23 mouse cellular contexts compared by ENCODE assay signal in genomic region chr4:41253756-41254155, GRCm38 (mm10).
"Had no signal": no experiment of that assay in that cellular context is flagged by ENCODE, and none has a peak within 500 bp of the region (broad histone marks: within the 10 kb centered on the region; RNA-seq: fewer than 3 reads in every experiment).

No protein-coding gene starts in this region.

- H3K27me3 ChIP-seq: limb, embryonic 13.5 days; liver, embryonic 12.5 days; liver, embryonic 15.5 days; lung, embryonic 15.5 days; megakaryocyte, embryonic 14.5 days; midbrain, embryonic 13.5 days; neural tube, embryonic 13.5 days; stomach, embryonic 15.5 days had no signal

- ATAC-seq: liver, embryonic 12.5 days; midbrain, embryonic 13.5 days; midbrain, embryonic 16.5 days had no signal

- H3K4me2 ChIP-seq: limb, embryonic 13.5 days; liver, embryonic 12.5 days; liver, embryonic 15.5 days; lung, embryonic 15.5 days; midbrain, embryonic 13.5 days; neural tube, embryonic 13.5 days; stomach, embryonic 15.5 days had no signal

- H3K4me3 ChIP-seq: layer of hippocampus, adult 2 months; limb, embryonic 10.5 days; limb, embryonic 13.5 days; liver, embryonic 12.5 days; liver, embryonic 15.5 days; lung, embryonic 15.5 days; megakaryocyte, embryonic 14.5 days; midbrain, embryonic 10.5 days; midbrain, embryonic 13.5 days; myocyte; neural tube, embryonic 13.5 days; stomach, embryonic 15.5 days had no signal

- H3K4me1 ChIP-seq: limb, embryonic 13.5 days; lung, embryonic 15.5 days; midbrain, embryonic 10.5 days; midbrain, embryonic 13.5 days; neural tube, embryonic 13.5 days; stomach, embryonic 15.5 days had no signal

- H3K27ac ChIP-seq: layer of hippocampus, adult 2 months; limb, embryonic 10.5 days; limb, embryonic 13.5 days; liver, embryonic 12.5 days; liver, embryonic 15.5 days; lung, embryonic 15.5 days; midbrain, embryonic 10.5 days; midbrain, embryonic 13.5 days; neural tube, embryonic 13.5 days; stomach, embryonic 15.5 days had no signal

- H3K9me3 ChIP-seq: limb, embryonic 10.5 days; limb, embryonic 13.5 days; liver, embryonic 12.5 days; liver, embryonic 15.5 days; lung, embryonic 15.5 days; megakaryocyte, embryonic 14.5 days; midbrain, embryonic 10.5 days; midbrain, embryonic 13.5 days; neural tube, embryonic 13.5 days; stomach, embryonic 15.5 days had no signal

- DNase-seq: kidney, postnatal 14 days; layer of hippocampus, adult 9-11 months; liver; lung, adult 18-20 months; lung, postnatal 10 days; lung, postnatal 36 days; retina, postnatal 1 day; right cerebral cortex, postnatal 25 days; spleen, adult 18-20 months; thymus, postnatal 25 days had no signal

- H3K9ac ChIP-seq: limb, embryonic 13.5 days; liver, embryonic 12.5 days; liver, embryonic 15.5 days; lung, embryonic 15.5 days; midbrain, embryonic 13.5 days; neural tube, embryonic 13.5 days; stomach, embryonic 15.5 days had no signal
